Mouse (Mus musculus) myocyte (in vitro differentiated cells): ENCODE data around the gene Srgap3.

Source experiments
- CEBPB ChIP-seq: IDR thresholded peaks from 2 replicates; pipeline ENCODE4 v1.6.1; 2011; ENCODE audit warnings: mild to moderate bottlenecking, moderate library complexity; ENCODE audit not compliant: poor library complexity, insufficient read depth, severe bottlenecking
- E2F4 ChIP-seq: IDR thresholded peaks from one replicate; pipeline ENCODE4 v1.6.1; 2011; ENCODE audit warnings: mild to moderate bottlenecking, control low read depth, moderate library complexity; ENCODE audit not compliant: insufficient read depth
- MYOD1 ChIP-seq, 3 experiments: IDR thresholded peaks; one replicate each; pipeline ENCODE4 v1.6.1; 2011; ENCODE audit warnings: control low read depth in 2 of 3, low read depth in 2 of 3, mild to moderate bottlenecking in 2 of 3, moderate library complexity in 1 of 3; ENCODE audit not compliant: insufficient read length in 2 of 3, control insufficient read depth in 1 of 3
- MYOG ChIP-seq, 3 experiments: IDR thresholded peaks; one replicate each; pipeline ENCODE4 v1.6.1; 2011; ENCODE audit warnings: control low read depth in 2 of 3, low read depth in 2 of 3, mild to moderate bottlenecking in 2 of 3; ENCODE audit not compliant: insufficient read length in 2 of 3, control insufficient read depth in 1 of 3, insufficient read depth in 1 of 3
- POLR2A ChIP-seq: IDR thresholded peaks from one replicate; pipeline ENCODE4 v1.6.1; 2011; ENCODE audit warnings: low read depth, mild to moderate bottlenecking, control low read depth, moderate library complexity; ENCODE audit not compliant: insufficient read length
- REST ChIP-seq: IDR thresholded peaks from one replicate; pipeline ENCODE4 v1.6.1; 2011; ENCODE audit warnings: mild to moderate bottlenecking, control low read depth, moderate library complexity; ENCODE audit not compliant: insufficient read depth, insufficient read length
- SRF ChIP-seq: IDR thresholded peaks from one replicate; pipeline ENCODE4 v1.6.1; 2011; ENCODE audit warnings: low read depth; ENCODE audit not compliant: control insufficient read depth, insufficient read length
- TCF12 ChIP-seq: IDR thresholded peaks from one replicate; pipeline ENCODE4 v1.6.1; 2011; ENCODE audit warnings: mild to moderate bottlenecking, control low read depth; ENCODE audit not compliant: poor library complexity, insufficient read depth, severe bottlenecking
- TCF3 ChIP-seq: IDR thresholded peaks from one replicate; pipeline ENCODE4 v1.6.1; 2011; ENCODE audit warnings: low read depth, control low read depth; ENCODE audit not compliant: insufficient read length
- USF1 ChIP-seq: IDR thresholded peaks from one replicate; pipeline ENCODE4 v1.6.1; 2011; ENCODE audit warnings: low read depth, mild to moderate bottlenecking, control low read depth, moderate library complexity

- TF ChIP-seq POLR2A (no peak), SRF (no peak), USF1 (no peak), E2F4 (no peak), MYOG (IDR thresholded peaks at IDR 0.05; ENCODE audit: control insufficient read depth in 1 of 3, insufficient read depth in 1 of 3, insufficient read length in 2 of 3, low read depth in 2 of 3) (no peak), REST (no peak), CEBPB (no peak), MYOD1 (IDR thresholded peaks at IDR 0.05; ENCODE audit: control insufficient read depth in 1 of 3, insufficient read length in 2 of 3, low read depth in 2 of 3) (no peak), TCF12 (no peak), TCF3 (no peak)
Observed at GRCm38 (mm10) chr6:112731386-112731785, 215.7 kb downstream of the Srgap3 start.
